ENCODE assay signal across 10 mouse cellular contexts in genomic region chr2:167280986-167281310, GRCm38 (mm10). TPM values are rescaled to one million over a fixed set of nuclear protein-coding genes. Genes with fewer than 3 reads are reported as not detected.
DNase-seq lines count a peak whose midpoint lies in the region; ATAC-seq and TF ChIP-seq lines count a peak whose summit lies in the region.
"Had no signal": no experiment of that assay in that cellular context is flagged by ENCODE, and none has a peak within 500 bp of the region (broad histone marks: within the 10 kb centered on the region; RNA-seq: fewer than 3 reads in every experiment).

No protein-coding gene starts in this region.

- H3K36me3 ChIP-seq in lung, embryonic 15.5 days: no peaks in the 10 kb centered on the region
- H3K36me3 ChIP-seq in intestine, embryonic 15.5 days: no peaks in the 10 kb centered on the region
- H3K36me3 ChIP-seq in myocyte (ENCODE audit: control insufficient read depth, insufficient read depth): no peaks in the 10 kb centered on the region
- H3K36me3 ChIP-seq: heart, embryonic 13.5 days; neural tube, embryonic 12.5 days had no signal

- TF ChIP-seq POLR2A in myocyte (IDR thresholded peaks at IDR 0.05; ENCODE audit: insufficient read length, low read depth): no peak

- no peaks in the 10 kb centered on the region for H3K27me3 ChIP-seq in lung, embryonic 15.5 days
- 0 out of 2 replicates have a peak, but pooled peaks cover 2% of the 10 kb centered on the region for H3K27me3 ChIP-seq in intestine, embryonic 15.5 days (replicated peaks)
- H3K27me3 ChIP-seq in myocyte (ENCODE audit: control insufficient read depth, insufficient read depth, insufficient read length): no peaks in the 10 kb centered on the region
- H3K27me3 ChIP-seq: neural tube, embryonic 12.5 days had no signal

- no peak overlapping the region for H3K4me2 ChIP-seq in lung, embryonic 15.5 days
- no peak overlapping the region for H3K4me2 ChIP-seq in intestine, embryonic 15.5 days (replicated peaks)
- peak overlapping the region; percentile 39 for H3K4me2 ChIP-seq in myocyte (ENCODE audit: low read depth)
- H3K4me2 ChIP-seq: heart, embryonic 13.5 days; neural tube, embryonic 12.5 days had no signal

- no peak overlapping the region for H3K27ac ChIP-seq in lung, embryonic 15.5 days
- no peak overlapping the region for H3K27ac ChIP-seq in intestine, embryonic 15.5 days
- H3K27ac ChIP-seq: heart, embryonic 13.5 days; neural tube, embryonic 12.5 days had no signal

- H3K79me2 ChIP-seq in myocyte (ENCODE audit: control insufficient read depth, insufficient read depth): no peaks in the 10 kb centered on the region

- H3K9me3 ChIP-seq in lung, embryonic 15.5 days: no peaks in the 10 kb centered on the region
- H3K9me3 ChIP-seq in intestine, embryonic 15.5 days: no peaks in the 10 kb centered on the region
- H3K9me3 ChIP-seq: heart, embryonic 13.5 days; neural tube, embryonic 12.5 days had no signal

- H3K4me3 ChIP-seq in lung, embryonic 15.5 days: no peak overlapping the region
- H3K4me3 ChIP-seq in intestine, embryonic 15.5 days (replicated peaks): no peak overlapping the region
- H3K4me3 ChIP-seq in myocyte: no peak overlapping the region
- H3K4me3 ChIP-seq: heart, embryonic 13.5 days; neural tube, embryonic 12.5 days had no signal

- H3ac ChIP-seq in myocyte (ENCODE audit: control insufficient read depth, insufficient read length): no peak overlapping the region

- DNase-seq in frontal cortex, postnatal 36 days (ENCODE audit: low spot score in 2 of 2): no peak
- no peak for DNase-seq in lung, postnatal 14 days
- DNase-seq in embryo, embryonic 9.5 days (ENCODE audit: extremely low spot score): no peak
- no peak for DNase-seq in thymus, postnatal 25 days

- H3K9ac ChIP-seq in lung, embryonic 15.5 days: no peak overlapping the region
- no peak overlapping the region for H3K9ac ChIP-seq in intestine, embryonic 15.5 days
- H3K9ac ChIP-seq: heart, embryonic 13.5 days; neural tube, embryonic 12.5 days had no signal

- peaks cover 3% of the 10 kb centered on the region; the same call in 1 of the 2 replicates for H3K4me1 ChIP-seq in lung, embryonic 15.5 days
- H3K4me1 ChIP-seq in intestine, embryonic 15.5 days (replicated peaks): 0 out of 2 replicates have a peak, but pooled peaks cover 3% of the 10 kb centered on the region
- H3K4me1 ChIP-seq: heart, embryonic 13.5 days; neural tube, embryonic 12.5 days had no signal

- 78% methylated on average over 4 of the region's 4 CpGs for WGBS in lung, embryonic 15.5 days
- WGBS in intestine, embryonic 15.5 days: 80% methylated on average over 4 of the region's 4 CpGs

- ATAC-seq in frontal cortex, adult (ENCODE audit: low TSS enrichment): peak; percentile 23; the same call in 1 of the 2 replicates
- 0 out of 2 replicates have a peak, but pooled peaks have one; percentile 46 for ATAC-seq in lung, embryonic 15.5 days (ENCODE audit: borderline replicate concordance, extremely low read depth, low FRiP score, low TSS enrichment)
- ATAC-seq in intestine, embryonic 15.5 days: peak; percentile 31; the same call in 1 of the 2 replicates

TF ChIP-seq in myocyte, 11 proteins besides CTCF, POLR2A, EP300 and RAD21:
- TF ChIP-seq MAX (IDR thresholded peaks at IDR 0.05; ENCODE audit: low read depth) (no peak), MYOD1 (IDR thresholded peaks at IDR 0.05; ENCODE audit: control insufficient read depth in 1 of 3, insufficient read length in 2 of 3, low read depth in 2 of 3) (peak in 1 of 3 experiments; percentile 0)

RNA-seq across cellular contexts. Expression of gene Ptgis, which starts 40.5 kb away (rescaled TPM):
- 14.5 and 15.7 TPM in 2 replicates for polyA plus RNA-seq in lung, embryonic 15.5 days (2015; fragmentation: Nextera tagmentation; extraction: Ambion mirVana)
- polyA plus RNA-seq in intestine, embryonic 15.5 days (2015; fragmentation: Nextera tagmentation; extraction: Ambion mirVana): 12.0 and 13.4 TPM in 2 replicates
- 116 TPM for polyA plus RNA-seq in myocyte (2012; fragmentation: generic; extraction: Trizol)
